Mouse (Mus musculus): Measurements from ENCODE around the gene Cdca5. TPM values are rescaled to one million over a fixed set of nuclear protein-coding genes. Genes with fewer than 3 reads are reported as not detected.

Gene Cdca5
- polyA plus RNA-seq, 1 experiment, result 1.0 TPM

DNA sequence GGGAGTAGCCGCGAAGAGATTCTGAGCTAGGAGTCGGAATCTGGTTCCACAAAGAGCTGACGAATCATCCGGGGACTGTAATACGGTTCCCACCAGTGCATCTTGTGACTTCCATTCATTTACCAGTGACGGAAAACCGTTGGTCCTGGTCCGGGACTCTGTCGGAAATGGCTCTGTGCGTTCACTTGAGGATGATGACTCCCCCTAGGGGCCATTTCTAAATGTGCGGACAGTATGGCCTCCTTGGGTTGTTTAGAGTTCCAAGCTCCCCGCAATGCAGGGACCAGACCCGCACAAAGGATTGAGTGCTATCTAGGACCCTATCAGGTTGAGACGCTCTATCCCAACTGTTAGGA, 56.6 kb downstream of the Cdca5 start, which contains the start of gene Arl2:
TSS of gene Arl2 (minus strand) at position 155 of the 356 bp plus-strand sequence.
- no peak for DNase-seq (ENCODE audit: low read depth)

Other genes starting within 250 kb of the Cdca5 start
- gene Frmd8, start 209.7 kb upstream of the Cdca5 start, polyA plus RNA-seq (2012; rRNA removed), result 15.1 and 15.9 TPM in 2 replicates
- gene Slc25a45, start 207.2 kb upstream of the Cdca5 start, polyA plus RNA-seq (2012; rRNA removed), result 17.3 and 25.7 TPM in 2 replicates
- 0.70 and 0.75 TPM in 2 replicates for gene Tigd3, start 190.8 kb upstream of the Cdca5 start, polyA plus RNA-seq (2012; rRNA removed)
- 71.5 and 79.4 TPM in 2 replicates for gene Dpf2, start 172.0 kb upstream of the Cdca5 start, polyA plus RNA-seq (2012; rRNA removed)
- gene Cdc42ep2, start 160.2 kb upstream of the Cdca5 start, polyA plus RNA-seq (2012; rRNA removed), result 12.9 and 17.6 TPM in 2 replicates
- 29.1 and 43.2 TPM in 2 replicates for gene Pola2, start 120.8 kb upstream of the Cdca5 start, polyA plus RNA-seq (2012; rRNA removed)
- not detected in 2 replicates for gene Slc22a20, start 98.8 kb upstream of the Cdca5 start, polyA plus RNA-seq (2012; rRNA removed)
- gene Capn1, start 69.1 kb upstream of the Cdca5 start, polyA plus RNA-seq (2012; rRNA removed), result 70.6 and 85.2 TPM in 2 replicates
- gene Syvn1, start 38.4 kb upstream of the Cdca5 start, polyA plus RNA-seq (2012; rRNA removed), result 55.6 and 104 TPM in 2 replicates
- gene Mrpl49, start 27.2 kb upstream of the Cdca5 start, polyA plus RNA-seq (2012; rRNA removed), result 28.3 and 29.0 TPM in 2 replicates
- gene Fau, start 27.1 kb upstream of the Cdca5 start, polyA plus RNA-seq (2012; rRNA removed), result 1,249 and 1,627 TPM in 2 replicates
- 60.6 and 60.9 TPM in 2 replicates for gene Znhit2, start 23.8 kb upstream of the Cdca5 start, polyA plus RNA-seq (2012; rRNA removed)
- gene Tm7sf2, start 16.6 kb upstream of the Cdca5 start, polyA plus RNA-seq (2012; rRNA removed), result 98.2 and 115 TPM in 2 replicates
- 56.9 and 64.6 TPM in 2 replicates for gene Vps51, start 7.8 kb upstream of the Cdca5 start, polyA plus RNA-seq (2012; rRNA removed)
- 1.2 TPM in 1 of 2 replicates, not detected in the other for gene Tmem262, start 5.0 kb upstream of the Cdca5 start, polyA plus RNA-seq (2012; rRNA removed)
- 0.20 and 0.23 TPM in 2 replicates for gene Gm28374, start 2.7 kb upstream of the Cdca5 start, polyA plus RNA-seq (2012; rRNA removed)
- gene Zfpl1, start within 50 bp of the Cdca5 start, polyA plus RNA-seq (2012; rRNA removed), result 106 and 118 TPM in 2 replicates
- 0.37 TPM in 1 of 2 replicates, not detected in the other for gene AC131692.1, start 9.4 kb downstream of the Cdca5 start, polyA plus RNA-seq (2012; rRNA removed)
- gene Naaladl1, start 20.8 kb downstream of the Cdca5 start, polyA plus RNA-seq (2012; rRNA removed), result 0.06 and 0.12 TPM in 2 replicates
- gene Sac3d1, start 33.7 kb downstream of the Cdca5 start, polyA plus RNA-seq (2012; rRNA removed), result 25.5 and 26.0 TPM in 2 replicates
- 27.6 and 31.0 TPM in 2 replicates for gene Snx15, start 43.3 kb downstream of the Cdca5 start, polyA plus RNA-seq (2012; rRNA removed)
- gene Batf2, start 56.0 kb downstream of the Cdca5 start, polyA plus RNA-seq (2012; rRNA removed), result 2.8 and 2.9 TPM in 2 replicates
- 141 and 162 TPM in 2 replicates for gene Arl2, start 56.6 kb downstream of the Cdca5 start, polyA plus RNA-seq (2012; rRNA removed)
- gene Majin, start 99.4 kb downstream of the Cdca5 start, polyA plus RNA-seq (2012; rRNA removed), result 0.16 and 0.22 TPM in 2 replicates
- gene Gpha2, start 141.4 kb downstream of the Cdca5 start, polyA plus RNA-seq (2012; rRNA removed), result 1.7 and 2.8 TPM in 2 replicates
- gene Ppp2r5b, start 150.9 kb downstream of the Cdca5 start, polyA plus RNA-seq (2012; rRNA removed), result 54.3 and 61.5 TPM in 2 replicates
- gene Atg2a, start 156.7 kb downstream of the Cdca5 start, polyA plus RNA-seq (2012; rRNA removed), result 23.4 and 25.0 TPM in 2 replicates
- gene Ehd1, start 191.7 kb downstream of the Cdca5 start, polyA plus RNA-seq (2012; rRNA removed), result 156 and 198 TPM in 2 replicates
- gene Cdc42bpg, start 221.5 kb downstream of the Cdca5 start, polyA plus RNA-seq (2012; rRNA removed), result 16.2 and 16.6 TPM in 2 replicates
- gene Men1, start 250.0 kb downstream of the Cdca5 start, polyA plus RNA-seq (2012; rRNA removed), result 40.4 and 48.5 TPM in 2 replicates

Data from gonadal fat pad, adult 2 months (tissue).